Mouse (Mus musculus): Measurements from ENCODE around the gene Tnpo3. TPM values are rescaled to one million over a fixed set of nuclear protein-coding genes. Genes with fewer than 3 reads are reported as not detected.

The Tnpo3 gene
- total RNA-seq (2021) (10 to 100 TPM; 43.0 to 44.1 TPM), polyA plus RNA-seq (2012; rRNA removed) (32.7 and 52.2 TPM in 2 replicates)
- long read RNA-seq, full-length matches to known transcripts = 28 of 43 reads
- long read RNA-seq, partial matches to known transcripts = 2 of 43 reads
- long read RNA-seq, other reads (novel, unspliced or antisense) = 13 of 43 reads

GRCm38 (mm10) chr6:29609111-29610019, at the start of gene Tnpo3:
Tnpo3 (minus strand) TSS chr6:29609887.
- H3K27ac ChIP-seq = peak within 1 kb of the TSS; percentile 95
- peak; percentile 94 for DNase-seq
- WGBS = under 1% methylated on average over 67 of the region's 67 CpGs
- no peaks in the 10 kb centered on the region; the same call in none of the 2 replicates for H3K36me3 ChIP-seq (ENCODE audit: control insufficient read depth, insufficient read depth, low read length)
- intact Hi-C loops (cut with DNase I) = loop anchor here (5.0 kb wide), 1 partner anchor 137 kb away; the partner anchor contains the start of gene Atp6v1fnb
- peak within 1 kb of the TSS; percentile 75 for H3K9ac ChIP-seq (ENCODE audit: low read depth, low read length)
- H3K4me3 ChIP-seq = peak within 1 kb of the TSS; percentile 98
- TF ChIP-seq EP300 (IDR thresholded peaks at IDR 0.05; ENCODE audit: insufficient read depth, low read depth, low read length) (0 out of 2 replicates have a peak, but pooled peaks have one; percentile 57), CTCF (IDR thresholded peaks at IDR 0.05) (no peak), POLR2A (IDR thresholded peaks at IDR 0.05; ENCODE audit: insufficient read depth, low read depth, low read length) (peak; percentile 95)
- H3K27me3 ChIP-seq (ENCODE audit: control insufficient read depth, insufficient read depth, low read length) = no peaks in the 10 kb centered on the region
- peaks cover 4% of the 10 kb centered on the region; the same call in 1 of the 2 replicates for H3K79me2 ChIP-seq (replicated peaks; ENCODE audit: control insufficient read depth, insufficient read depth, low read length)
- H3K4me1 ChIP-seq (ENCODE audit: control insufficient read depth, insufficient read depth, low read length) = peaks cover 2% of the 10 kb centered on the region; the same call in 1 of the 2 replicates

- no peak overlapping the region for H3K27ac ChIP-seq
- TF ChIP-seq POLR2A (IDR thresholded peaks at IDR 0.05; ENCODE audit: insufficient read depth, low read depth, low read length) (no peak), EP300 (IDR thresholded peaks at IDR 0.05; ENCODE audit: insufficient read depth, low read depth, low read length) (no peak), CTCF (IDR thresholded peaks at IDR 0.05) (no peak)
- whole genome bisulfite sequencing = 89% methylated on average over 3 of the region's 3 CpGs
- intact Hi-C loops (cut with DNase I) = loop anchor here (10.0 kb wide), 1 partner anchor 294 kb away; no protein-coding TSS in a partner anchor
- no peaks in the 10 kb centered on the region for H3K36me3 ChIP-seq (ENCODE audit: control insufficient read depth, insufficient read depth, low read length)
- no peak overlapping the region for H3K4me3 ChIP-seq
- no peaks in the 10 kb centered on the region for H3K4me1 ChIP-seq (ENCODE audit: control insufficient read depth, insufficient read depth, low read length)
- H3K27me3 ChIP-seq (ENCODE audit: control insufficient read depth, insufficient read depth, low read length) = no peaks in the 10 kb centered on the region
- no peak overlapping the region for H3K9ac ChIP-seq (ENCODE audit: low read depth, low read length)
- no peak for DNase-seq
- H3K79me2 ChIP-seq (replicated peaks; ENCODE audit: control insufficient read depth, insufficient read depth, low read length) = no peaks in the 10 kb centered on the region
Observed at GRCm38 (mm10) chr6:29658626-29659475, 49.2 kb upstream of the Tnpo3 start.

GRCm38 (mm10) chr6:29653271-29653670, 43.6 kb upstream of the Tnpo3 start:
- no peaks in the 10 kb centered on the region for H3K4me1 ChIP-seq (ENCODE audit: control insufficient read depth, insufficient read depth, low read length)
- no peaks in the 10 kb centered on the region for H3K27me3 ChIP-seq (ENCODE audit: control insufficient read depth, insufficient read depth, low read length)
- TF ChIP-seq CTCF (IDR thresholded peaks at IDR 0.05) (no peak), POLR2A (IDR thresholded peaks at IDR 0.05; ENCODE audit: insufficient read depth, low read depth, low read length) (no peak), EP300 (IDR thresholded peaks at IDR 0.05; ENCODE audit: insufficient read depth, low read depth, low read length) (no peak)
- H3K27ac ChIP-seq = no peak overlapping the region
- H3K9ac ChIP-seq (ENCODE audit: low read depth, low read length) = no peak overlapping the region
- no peak overlapping the region for H3K4me3 ChIP-seq
- intact Hi-C loops (cut with DNase I) = loop anchor here (10.0 kb wide), 1 partner anchor 288 kb away; no protein-coding TSS in a partner anchor
- H3K36me3 ChIP-seq (ENCODE audit: control insufficient read depth, insufficient read depth, low read length) = no peaks in the 10 kb centered on the region
- DNase-seq = no peak
- H3K79me2 ChIP-seq (replicated peaks; ENCODE audit: control insufficient read depth, insufficient read depth, low read length) = no peaks in the 10 kb centered on the region

GRCm38 (mm10) chr6:29650170-29650549, 40.5 kb upstream of the Tnpo3 start:
- 63% methylated on average over 10 of the region's 10 CpGs for WGBS
- Histone ChIP-seq H3K36me3 (ENCODE audit: control insufficient read depth, insufficient read depth, low read length) (no peaks in the 10 kb centered on the region), H3K4me3 (no peak overlapping the region), H3K27me3 (ENCODE audit: control insufficient read depth, insufficient read depth, low read length) (no peaks in the 10 kb centered on the region), H3K79me2 (replicated peaks; ENCODE audit: control insufficient read depth, insufficient read depth, low read length) (no peaks in the 10 kb centered on the region), H3K9ac (ENCODE audit: low read depth, low read length) (no peak overlapping the region), H3K27ac (no peak overlapping the region), H3K4me1 (ENCODE audit: control insufficient read depth, insufficient read depth, low read length) (no peaks in the 10 kb centered on the region)
- no peak for DNase-seq
- TF ChIP-seq CTCF (IDR thresholded peaks at IDR 0.05) = no peak
- intact Hi-C loops (cut with DNase I) = loop anchor here (10.0 kb wide), 1 partner anchor 285 kb away; no protein-coding TSS in a partner anchor

- Histone ChIP-seq H3K79me2 (replicated peaks; ENCODE audit: control insufficient read depth, insufficient read depth, low read length) (no peaks in the 10 kb centered on the region), H3K27ac (no peak overlapping the region), H3K4me1 (ENCODE audit: control insufficient read depth, insufficient read depth, low read length) (no peaks in the 10 kb centered on the region), H3K27me3 (ENCODE audit: control insufficient read depth, insufficient read depth, low read length) (no peaks in the 10 kb centered on the region), H3K36me3 (ENCODE audit: control insufficient read depth, insufficient read depth, low read length) (no peaks in the 10 kb centered on the region), H3K4me3 (no peak overlapping the region), H3K9ac (ENCODE audit: low read depth, low read length) (no peak overlapping the region)
- intact Hi-C loops (cut with DNase I) = loop anchor here (1.0 to 10.0 kb wide), 3 partner anchors 132 to 285 kb away; partner anchors contain the start of gene Ccdc136
- no peak for TF ChIP-seq POLR2A (IDR thresholded peaks at IDR 0.05; ENCODE audit: insufficient read depth, low read depth, low read length)
- TF ChIP-seq EP300 (IDR thresholded peaks at IDR 0.05; ENCODE audit: insufficient read depth, low read depth, low read length) = peak; percentile 49; the same call in 1 of the 2 replicates
- WGBS = 32% methylated on average over 14 of the region's 14 CpGs
- peak; percentile 78 to 86 for DNase-seq
Observed at GRCm38 (mm10) chr6:29649494-29650169, 39.9 kb upstream of the Tnpo3 start.
